Mouse (Mus musculus): Measurements from ENCODE around the gene Zfp580.

DNA sequence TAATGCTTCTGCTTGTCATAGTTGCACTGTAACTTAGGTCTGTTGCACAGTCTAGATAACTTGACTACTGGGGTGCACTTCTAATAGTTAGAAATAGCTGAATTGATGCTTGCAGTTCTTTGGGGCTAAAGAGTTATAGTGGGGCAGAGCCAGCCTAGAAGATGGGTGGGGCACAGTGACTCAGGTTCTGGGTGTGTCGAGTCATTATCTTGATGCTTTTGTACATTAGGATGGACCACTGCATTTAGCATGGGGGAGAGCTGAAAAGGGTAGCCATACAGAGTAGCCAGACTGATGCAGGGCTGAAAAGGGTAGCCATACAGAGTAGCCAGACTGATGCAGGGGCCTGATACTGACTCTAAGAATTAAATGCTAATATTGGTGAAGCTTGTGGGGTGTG lies 22.2 kb downstream of the Zfp580 start:
- TF ChIP-seq POLR2A (IDR thresholded peaks at IDR 0.05; ENCODE audit: borderline replicate concordance, extremely low read depth, low read depth, low read length) (no peak), CTCF (IDR thresholded peaks at IDR 0.05; ENCODE audit: insufficient read depth, low read length) (no peak)
